Mouse (Mus musculus): Measurements from ENCODE around the gene Dedd2. TPM values are rescaled to one million over a fixed set of nuclear protein-coding genes. Genes with fewer than 3 reads are reported as not detected.

Dedd2 gene
- total and polyA plus RNA-seq, 3 experiments = 25.2 to 36.6 TPM; not detected in 1

- TF ChIP-seq EP300 (IDR thresholded peaks at IDR 0.05; ENCODE audit: low read depth in 1 of 2, low read length in 2 of 2) = peak in 1 of 2 experiments; percentile 9; a peak in 1 of 4 replicates
- TF ChIP-seq JUND (IDR thresholded peaks at IDR 0.05; ENCODE audit: low read depth, low read length) = no peak
- no peak for TF ChIP-seq KAT2A (conservative IDR thresholded peaks at IDR 0.05; ENCODE audit: low read depth, low read length)
- 0 out of 4 replicates have a peak, but pooled peaks of 1 of the 2 experiments have one; percentile 19 for TF ChIP-seq POLR2A (IDR thresholded peaks at IDR 0.05; ENCODE audit: control insufficient read depth in 1 of 2, insufficient read depth in 1 of 2, low read depth in 1 of 2, low read length in 2 of 2, poor library complexity in 1 of 2)
- TF ChIP-seq TBP (IDR thresholded peaks at IDR 0.05; ENCODE audit: low read depth, low read length) = no peak
- TF ChIP-seq TAL1 (IDR thresholded peaks at IDR 0.05; ENCODE audit: low read length) = no peak
- TF ChIP-seq SMC3 (IDR thresholded peaks at IDR 0.05; ENCODE audit: low read depth, low read length) = no peak
- no peak for TF ChIP-seq RAD21 (IDR thresholded peaks at IDR 0.05; ENCODE audit: low read depth, low read length)
- TF ChIP-seq GATA1 (IDR thresholded peaks at IDR 0.05; ENCODE audit: low read depth, low read length) = peak; percentile 16; the same call in 1 of the 2 replicates
- TF ChIP-seq ZMIZ1 (IDR thresholded peaks at IDR 0.05; ENCODE audit: low read depth, low read length) = no peak
- no peak for TF ChIP-seq USF1 (IDR thresholded peaks at IDR 0.05; ENCODE audit: low read depth, low read length)
- no peak for TF ChIP-seq ZC3H11A (IDR thresholded peaks at IDR 0.05; ENCODE audit: low read depth, low read length)
- TF ChIP-seq ETS1 (IDR thresholded peaks at IDR 0.05; ENCODE audit: low read depth, low read length) = 0 out of 2 replicates have a peak, but pooled peaks have one; percentile 3
- TF ChIP-seq TCF12 (IDR thresholded peaks at IDR 0.05; ENCODE audit: low read depth, low read length) = 0 out of 2 replicates have a peak, but pooled peaks have one; percentile 6
- TF ChIP-seq USF2 (IDR thresholded peaks at IDR 0.05; ENCODE audit: borderline replicate concordance in 1 of 2, insufficient read depth in 1 of 2, low read depth in 1 of 2, low read length in 2 of 2) = no peak
- TF ChIP-seq HCFC1 (IDR thresholded peaks at IDR 0.05; ENCODE audit: low read depth, low read length) = no peak
- TF ChIP-seq MAX (IDR thresholded peaks at IDR 0.05; ENCODE audit: low read length) = no peak
Measured at GRCm38 (mm10) chr7:25268588-25268987, 48.2 kb upstream of the Dedd2 start (continued).

DNA sequence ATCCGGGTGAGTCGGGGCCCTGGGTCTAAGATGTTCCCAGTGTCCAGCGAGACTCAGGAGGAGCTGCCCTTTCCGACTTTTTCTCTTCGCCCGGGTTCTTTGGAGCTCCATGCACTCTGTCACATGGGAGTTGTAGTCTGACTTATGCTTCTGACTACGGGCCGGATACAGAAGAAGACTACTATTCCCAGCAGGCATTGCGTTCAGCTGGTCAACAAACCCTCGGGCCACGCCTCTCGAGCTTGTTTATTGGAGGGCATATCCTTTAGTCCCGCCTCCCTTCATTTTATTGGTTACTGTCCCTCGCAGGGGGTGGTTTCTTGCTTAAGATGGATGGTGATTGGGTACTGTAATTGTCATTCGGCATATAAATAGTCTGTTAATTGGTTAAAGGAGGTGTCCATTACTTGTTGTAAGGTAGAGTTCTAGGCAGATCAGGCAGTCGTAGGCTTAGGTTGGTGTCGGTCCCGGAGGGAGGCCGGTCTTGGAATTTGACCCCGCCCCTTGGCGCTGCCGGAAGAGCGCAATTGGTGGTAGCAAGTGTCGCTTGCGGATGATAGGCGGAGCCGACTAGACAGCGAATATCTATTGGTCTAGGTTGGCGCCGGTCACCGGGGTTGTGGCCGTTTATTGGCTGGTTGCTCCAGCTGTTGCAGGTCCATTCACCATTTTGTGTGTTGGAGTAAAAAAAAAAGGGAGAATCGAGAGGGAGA is 47.5 kb upstream of the Dedd2 start:
- Histone ChIP-seq H3K9me3 (replicated peaks; ENCODE audit: insufficient read depth, low read length) (no peaks in the 10 kb centered on the region), H3K4me1 (ENCODE audit: control insufficient read depth in 1 of 2, insufficient read depth in 2 of 2, low read length in 2 of 2) (peaks cover 7 to 33% of the 10 kb centered on the region in 2 experiments; a peak in 3 of 4 replicates), H3K79me2 (ENCODE audit: control insufficient read depth, insufficient read depth, low read length, poor library complexity) (peaks cover 25% of the 10 kb centered on the region), H3K36me3 (ENCODE audit: control insufficient read depth in 1 of 2, insufficient read depth in 2 of 2, low read length in 2 of 2) (peaks cover 0 to 23% of the 10 kb centered on the region in 2 experiments; a peak in 2 of 4 replicates), H3K4me3 (ENCODE audit: control insufficient read depth in 1 of 2, insufficient read depth in 1 of 2, low read depth in 2 of 2, low read length in 2 of 2) (peak overlapping the region; percentile 66 to 85), H3K27ac (ENCODE audit: control insufficient read depth, low read depth, low read length) (peak overlapping the region; percentile 95), H3K9ac (ENCODE audit: control insufficient read depth, low read depth, low read length, poor library complexity, severe bottlenecking) (peak overlapping the region; percentile 95), H3K27me3 (ENCODE audit: control insufficient read depth in 1 of 2, insufficient read depth in 2 of 2, low read length in 2 of 2) (no peaks in the 10 kb centered on the region)
- DNase-seq (ENCODE audit: low read depth, low spot score) = peak; percentile 100
- TF ChIP-seq ZC3H11A (IDR thresholded peaks at IDR 0.05; ENCODE audit: low read depth, low read length) = no peak
- TF ChIP-seq MAZ (IDR thresholded peaks at IDR 0.05; ENCODE audit: low read depth, low read length) = no peak
- TF ChIP-seq BHLHE40 (IDR thresholded peaks at IDR 0.05; ENCODE audit: borderline replicate concordance, low read depth, low read length) = no peak
- no peak for TF ChIP-seq CTCF (IDR thresholded peaks at IDR 0.05 in 2 of 3, conservative IDR thresholded peaks at IDR 0.05 in 1 of 3; ENCODE audit: control insufficient read depth in 1 of 3, insufficient read depth in 1 of 3, low read depth in 2 of 3, low read length in 3 of 3, poor library complexity in 1 of 3, severe bottlenecking in 1 of 3)
- TF ChIP-seq ETS1 (IDR thresholded peaks at IDR 0.05; ENCODE audit: low read depth, low read length) = no peak; the same call in 1 of the 2 replicates
- TF ChIP-seq POLR2AphosphoS2 (IDR thresholded peaks at IDR 0.05; ENCODE audit: low read length) = no peak
- peak; percentile 93 for TF ChIP-seq CHD2 (IDR thresholded peaks at IDR 0.05; ENCODE audit: low read length)
- TF ChIP-seq MYB (IDR thresholded peaks at IDR 0.05; ENCODE audit: low read depth, low read length) = no peak
- no peak for TF ChIP-seq RAD21 (IDR thresholded peaks at IDR 0.05; ENCODE audit: low read depth, low read length)
- TF ChIP-seq MAX (IDR thresholded peaks at IDR 0.05; ENCODE audit: low read length) = no peak
- no peak for TF ChIP-seq CHD1 (IDR thresholded peaks at IDR 0.05; ENCODE audit: low read depth, low read length)
- no peak for TF ChIP-seq EP300 (IDR thresholded peaks at IDR 0.05; ENCODE audit: low read depth in 1 of 2, low read length in 2 of 2)
- TF ChIP-seq KAT2A (conservative IDR thresholded peaks at IDR 0.05; ENCODE audit: low read depth, low read length) = peak; percentile 88
- no peak for TF ChIP-seq GATA1 (IDR thresholded peaks at IDR 0.05; ENCODE audit: low read depth, low read length)
- no peak for TF ChIP-seq TAL1 (IDR thresholded peaks at IDR 0.05; ENCODE audit: low read length)
- TF ChIP-seq NRF1 (IDR thresholded peaks at IDR 0.05; ENCODE audit: insufficient read depth, low read depth, low read length, poor library complexity, severe bottlenecking) = peak; percentile 16; the same call in 1 of the 2 replicates
- TF ChIP-seq MEF2A (IDR thresholded peaks at IDR 0.05; ENCODE audit: extremely low read depth, insufficient replicate concordance, low read depth, low read length, poor library complexity, severe bottlenecking) = no peak
- TF ChIP-seq SIN3A (IDR thresholded peaks at IDR 0.05; ENCODE audit: low read length) = peak; percentile 43
- TF ChIP-seq GABPA (IDR thresholded peaks at IDR 0.05; ENCODE audit: low read depth, low read length) = no peak
- no peak for TF ChIP-seq RCOR1 (IDR thresholded peaks at IDR 0.05; ENCODE audit: low read depth, low read length)
- TF ChIP-seq JUND (IDR thresholded peaks at IDR 0.05; ENCODE audit: low read depth, low read length) = no peak
- peak; percentile 97 for TF ChIP-seq HCFC1 (IDR thresholded peaks at IDR 0.05; ENCODE audit: low read depth, low read length)
- TF ChIP-seq NELFE (IDR thresholded peaks at IDR 0.05; ENCODE audit: low read depth, low read length) = no peak
- TF ChIP-seq USF2 (IDR thresholded peaks at IDR 0.05; ENCODE audit: borderline replicate concordance in 1 of 2, insufficient read depth in 1 of 2, low read depth in 1 of 2, low read length in 2 of 2) = no peak
- peak in 1 of 2 experiments; percentile 53; a peak in 1 of 4 replicates for TF ChIP-seq POLR2A (IDR thresholded peaks at IDR 0.05; ENCODE audit: control insufficient read depth in 1 of 2, insufficient read depth in 1 of 2, low read depth in 1 of 2, low read length in 2 of 2, poor library complexity in 1 of 2)
- TF ChIP-seq TCF12 (IDR thresholded peaks at IDR 0.05; ENCODE audit: low read depth, low read length) = no peak; the same call in 1 of the 2 replicates
